Mouse (Mus musculus): ENCODE measurements around the gene Ldhc. TPM values are rescaled to one million over a fixed set of nuclear protein-coding genes. Genes with fewer than 3 reads are reported as not detected.
A peak's percentile ranks its signal among the peaks of the same experiment; 100 is the strongest.

The Ldhc gene
- total and polyA plus RNA-seq, 3 experiments = not detected

GRCm38 (mm10) chr7:46919551-46920176, 58.7 kb downstream of the Ldhc start, which contains the start of gene Tsg101:
Gene Tsg101 (minus strand): TSS chr7:46919969.
- ATAC-seq (ENCODE audit: extremely low read depth, insufficient number of reproducible peaks, low FRiP score, poor library complexity, severe bottlenecking) = peak; percentile 80
- Histone ChIP-seq H3K4me3 (ENCODE audit: low read depth, low read length) (peak within 1 kb of the TSS; percentile 84), H3K36me3 (replicated peaks) (peaks cover 35% of the 10 kb centered on the region), H3K4me1 (ENCODE audit: insufficient read depth, low read depth, low read length) (peaks cover 29% of the 10 kb centered on the region), H3K9me3 (replicated peaks) (no peaks in the 10 kb centered on the region), H3K27me3 (ENCODE audit: insufficient read depth, low read length) (no peaks in the 10 kb centered on the region)
- TF ChIP-seq GATA2 (IDR thresholded peaks at IDR 0.05; ENCODE audit: borderline replicate concordance, low read depth, low read length) = no peak
- peak; percentile 79 for DNase-seq (ENCODE audit: low spot score)

GRCm38 (mm10) chr7:46922075-46922474, 61.1 kb downstream of the Ldhc start:
- no peak for ATAC-seq (ENCODE audit: extremely low read depth, insufficient number of reproducible peaks, low FRiP score, poor library complexity, severe bottlenecking)
- Histone ChIP-seq H3K36me3 (replicated peaks) (peaks cover 20% of the 10 kb centered on the region), H3K4me3 (ENCODE audit: low read depth, low read length) (no peak overlapping the region), H3K27me3 (ENCODE audit: insufficient read depth, low read length) (no peaks in the 10 kb centered on the region), H3K4me1 (ENCODE audit: insufficient read depth, low read depth, low read length) (peaks cover 18% of the 10 kb centered on the region), H3K9me3 (replicated peaks) (no peaks in the 10 kb centered on the region)
- no peak for DNase-seq (ENCODE audit: low spot score)
- no peak for TF ChIP-seq TAL1 (conservative IDR thresholded peaks at IDR 0.05; ENCODE audit: low read depth, low read length)

Other genes starting within 250 kb of the Ldhc start
- 13.0 and 14.9 TPM in 2 replicates for gene Sergef, start 221.4 kb upstream of the Ldhc start, total RNA-seq (2014; fragmentation: Nextera tagmentation)
- gene Sergef, start 221.4 kb upstream of the Ldhc start, total RNA-seq (2017) = 36.2 and 36.5 TPM in 2 replicates
- gene Sergef, start 221.4 kb upstream of the Ldhc start, polyA plus RNA-seq (2012) = 9.5 and 10.9 TPM in 2 replicates
- 171 and 201 TPM in 2 replicates for gene Tph1, start 188.7 kb upstream of the Ldhc start, total RNA-seq (2014; fragmentation: Nextera tagmentation)
- 386 and 387 TPM in 2 replicates for gene Tph1, start 188.7 kb upstream of the Ldhc start, total RNA-seq (2017)
- gene Tph1, start 188.7 kb upstream of the Ldhc start, polyA plus RNA-seq (2012) = 2.1 and 3.6 TPM in 2 replicates
- 34.4 and 48.6 TPM in 2 replicates for gene Saal1, start 150.5 kb upstream of the Ldhc start, total RNA-seq (2014; fragmentation: Nextera tagmentation)
- 23.9 and 28.1 TPM in 2 replicates for gene Saal1, start 150.5 kb upstream of the Ldhc start, total RNA-seq (2017)
- 4.4 and 4.6 TPM in 2 replicates for gene Saal1, start 150.5 kb upstream of the Ldhc start, polyA plus RNA-seq (2012)
- gene Saa3, start 145.5 kb upstream of the Ldhc start, total RNA-seq (2014; fragmentation: Nextera tagmentation) = not detected in 2 replicates
- 1.0 TPM in 1 of 2 replicates, not detected in the other for gene Saa3, start 145.5 kb upstream of the Ldhc start, total RNA-seq (2017)
- gene Saa3, start 145.5 kb upstream of the Ldhc start, polyA plus RNA-seq (2012) = not detected in 2 replicates
- not detected in 2 replicates for gene Saa4, start 128.6 kb upstream of the Ldhc start, total RNA-seq (2014; fragmentation: Nextera tagmentation)
- gene Saa4, start 128.6 kb upstream of the Ldhc start, total RNA-seq (2017) = not detected in 2 replicates
- gene Saa4, start 128.6 kb upstream of the Ldhc start, polyA plus RNA-seq (2012) = not detected in 2 replicates
- not detected in 2 replicates for gene Saa1, start 118.2 kb upstream of the Ldhc start, total RNA-seq (2014; fragmentation: Nextera tagmentation)
- not detected in 2 replicates for gene Saa1, start 118.2 kb upstream of the Ldhc start, total RNA-seq (2017)
- gene Saa1, start 118.2 kb upstream of the Ldhc start, polyA plus RNA-seq (2012) = not detected in 2 replicates
- gene Saa2, start 109.4 kb upstream of the Ldhc start, total RNA-seq (2014; fragmentation: Nextera tagmentation) = not detected in 2 replicates
- not detected in 2 replicates for gene Saa2, start 109.4 kb upstream of the Ldhc start, total RNA-seq (2017)
- not detected in 2 replicates for gene Saa2, start 109.4 kb upstream of the Ldhc start, polyA plus RNA-seq (2012)
- gene Hps5, start 65.1 kb upstream of the Ldhc start, total RNA-seq (2014; fragmentation: Nextera tagmentation) = 20.4 and 30.4 TPM in 2 replicates
- 34.9 and 40.4 TPM in 2 replicates for gene Hps5, start 65.1 kb upstream of the Ldhc start, total RNA-seq (2017)
- gene Hps5, start 65.1 kb upstream of the Ldhc start, polyA plus RNA-seq (2012) = 2.1 and 2.7 TPM in 2 replicates
- 189 and 225 TPM in 2 replicates for gene Gtf2h1, start 65.1 kb upstream of the Ldhc start, total RNA-seq (2014; fragmentation: Nextera tagmentation)
- 275 and 302 TPM in 2 replicates for gene Gtf2h1, start 65.1 kb upstream of the Ldhc start, total RNA-seq (2017)
- gene Gtf2h1, start 65.1 kb upstream of the Ldhc start, polyA plus RNA-seq (2012) = 101 and 108 TPM in 2 replicates
- 2,069 and 2,225 TPM in 2 replicates for gene Ldha, start 19.7 kb upstream of the Ldhc start, total RNA-seq (2014; fragmentation: Nextera tagmentation)
- 1,859 and 1,927 TPM in 2 replicates for gene Ldha, start 19.7 kb upstream of the Ldhc start, total RNA-seq (2017)
- gene Ldha, start 19.7 kb upstream of the Ldhc start, polyA plus RNA-seq (2012) = 2,214 and 2,274 TPM in 2 replicates
- 166 and 220 TPM in 2 replicates for gene Tsg101, start 58.8 kb downstream of the Ldhc start, total RNA-seq (2014; fragmentation: Nextera tagmentation)
- gene Tsg101, start 58.8 kb downstream of the Ldhc start, total RNA-seq (2017) = 39.9 and 42.9 TPM in 2 replicates
- 50.9 and 53.3 TPM in 2 replicates for gene Tsg101, start 58.8 kb downstream of the Ldhc start, polyA plus RNA-seq (2012)
- gene Uevld, start 97.3 kb downstream of the Ldhc start, total RNA-seq (2014; fragmentation: Nextera tagmentation) = 14.5 and 18.1 TPM in 2 replicates
- 8.1 and 8.6 TPM in 2 replicates for gene Uevld, start 97.3 kb downstream of the Ldhc start, total RNA-seq (2017)
- gene Uevld, start 97.3 kb downstream of the Ldhc start, polyA plus RNA-seq (2012) = 0.11 and 0.18 TPM in 2 replicates
- not detected in 2 replicates for gene Gm9999, start 122.4 kb downstream of the Ldhc start, total RNA-seq (2014; fragmentation: Nextera tagmentation)
- 0.76 TPM in 1 of 2 replicates, not detected in the other for gene Gm9999, start 122.4 kb downstream of the Ldhc start, total RNA-seq (2017)
- gene Gm9999, start 122.4 kb downstream of the Ldhc start, polyA plus RNA-seq (2012) = not detected in 2 replicates
- 36.4 and 41.9 TPM in 2 replicates for gene Spty2d1, start 147.2 kb downstream of the Ldhc start, total RNA-seq (2014; fragmentation: Nextera tagmentation)
- 22.2 and 24.4 TPM in 2 replicates for gene Spty2d1, start 147.2 kb downstream of the Ldhc start, total RNA-seq (2017)
- 6.0 and 6.7 TPM in 2 replicates for gene Spty2d1, start 147.2 kb downstream of the Ldhc start, polyA plus RNA-seq (2012)
- gene Tmem86a, start 189.4 kb downstream of the Ldhc start, total RNA-seq (2014; fragmentation: Nextera tagmentation) = 7.1 TPM in 1 of 2 replicates, not detected in the other
- gene Tmem86a, start 189.4 kb downstream of the Ldhc start, total RNA-seq (2017) = not detected in 2 replicates
- gene Tmem86a, start 189.4 kb downstream of the Ldhc start, polyA plus RNA-seq (2012) = 0.04 and 0.05 TPM in 2 replicates